28 mouse cellular contexts compared by ENCODE assay signal in the genomic region with DNA sequence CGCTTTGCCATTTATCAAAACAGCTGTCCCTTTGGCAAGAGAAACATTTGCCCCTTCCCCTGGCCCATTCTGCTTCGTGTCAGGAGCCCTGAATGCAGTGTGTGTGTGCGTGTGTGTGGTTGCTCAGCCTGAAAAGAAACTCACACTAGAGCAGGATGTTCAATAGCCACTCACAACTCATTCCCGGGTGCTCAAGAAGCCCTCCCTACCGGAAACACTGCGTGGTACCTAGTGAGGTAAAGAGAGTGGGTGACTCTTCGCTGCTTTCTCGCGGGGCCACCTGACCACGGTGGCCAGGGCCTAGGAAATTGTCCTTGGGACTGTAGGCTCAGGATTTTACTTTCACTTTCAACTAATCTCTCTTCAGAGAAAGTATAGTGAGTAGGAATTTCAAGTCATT. TPM values are rescaled to one million over a fixed set of nuclear protein-coding genes. Genes with fewer than 3 reads are reported as not detected.
A peak's percentile ranks its signal among the peaks of the same experiment; 100 is the strongest.
DNase-seq lines count a peak whose midpoint lies in the region; ATAC-seq lines count a peak whose summit lies in the region.
"Had no signal": no experiment of that assay in that cellular context is flagged by ENCODE, and none has a peak within 500 bp of the region (broad histone marks: within the 10 kb centered on the region; RNA-seq: fewer than 3 reads in every experiment).

No protein-coding gene starts in this region.

- no peaks in the 10 kb centered on the region for H3K4me1 ChIP-seq in liver, embryonic 16.5 days (ENCODE audit: control insufficient read depth, low read depth, low read length)
- H3K4me1 ChIP-seq in forebrain, embryonic 10.5 days: no peaks in the 10 kb centered on the region
- H3K4me1 ChIP-seq: forebrain, embryonic 15.5 days; heart, embryonic 15.5 days; limb, embryonic 12.5 days; midbrain, embryonic 10.5 days had no signal

- WGBS in liver, embryonic 16.5 days (ENCODE audit: insufficient replicate concordance): 58% methylated on average over 10 of the region's 10 CpGs
- 83% methylated on average over 10 of the region's 10 CpGs for WGBS in forebrain, embryonic 10.5 days

- no peak overlapping the region for H3K4me3 ChIP-seq in liver, embryonic 16.5 days (ENCODE audit: low read depth, low read length)
- no peak overlapping the region for H3K4me3 ChIP-seq in forebrain, embryonic 10.5 days
- H3K4me3 ChIP-seq: erythroblast, embryonic 14.5 days; forebrain, embryonic 15.5 days; heart, embryonic 15.5 days; limb, embryonic 12.5 days; midbrain, embryonic 10.5 days had no signal

- no peak overlapping the region for H3K9ac ChIP-seq in liver, embryonic 16.5 days (ENCODE audit: low read depth, low read length)
- H3K9ac ChIP-seq: forebrain, embryonic 15.5 days; heart, embryonic 15.5 days; limb, embryonic 12.5 days had no signal

- no peaks in the 10 kb centered on the region for H3K36me3 ChIP-seq in liver, embryonic 16.5 days (ENCODE audit: control insufficient read depth, insufficient read depth)
- peaks cover 4% of the 10 kb centered on the region; the same call in 1 of the 2 replicates for H3K36me3 ChIP-seq in forebrain, embryonic 10.5 days (replicated peaks)
- H3K36me3 ChIP-seq: forebrain, embryonic 15.5 days; heart, embryonic 15.5 days; limb, embryonic 12.5 days; midbrain, embryonic 10.5 days had no signal

- peak overlapping the region; percentile 17; the same call in 1 of the 2 replicates for H3K4me2 ChIP-seq in liver, embryonic 16.5 days (ENCODE audit: low read depth, low read length)
- H3K4me2 ChIP-seq: forebrain, embryonic 15.5 days; heart, embryonic 15.5 days; limb, embryonic 12.5 days had no signal

- H3K9me3 ChIP-seq in liver, embryonic 16.5 days (replicated peaks; ENCODE audit: control insufficient read depth, low read length): no peaks in the 10 kb centered on the region
- H3K9me3 ChIP-seq in forebrain, embryonic 10.5 days: no peaks in the 10 kb centered on the region
- H3K9me3 ChIP-seq: forebrain, embryonic 15.5 days; heart, embryonic 15.5 days; limb, embryonic 12.5 days; midbrain, embryonic 10.5 days had no signal

- no peak overlapping the region for H3K27ac ChIP-seq in liver, embryonic 16.5 days (ENCODE audit: low read length)
- no peak overlapping the region for H3K27ac ChIP-seq in forebrain, embryonic 10.5 days
- H3K27ac ChIP-seq: forebrain, embryonic 15.5 days; heart, embryonic 15.5 days; kidney, postnatal 0 days; limb, embryonic 12.5 days; midbrain, embryonic 10.5 days; stomach, postnatal 0 days had no signal

- H3K27me3 ChIP-seq in liver, embryonic 16.5 days (ENCODE audit: control insufficient read depth, insufficient read depth, low read depth, low read length): no peaks in the 10 kb centered on the region
- H3K27me3 ChIP-seq in forebrain, embryonic 10.5 days (ENCODE audit: poor library complexity, severe bottlenecking): peaks cover 5% of the 10 kb centered on the region
- H3K27me3 ChIP-seq: CH12.LX; forebrain, embryonic 15.5 days; heart, embryonic 15.5 days; limb, embryonic 12.5 days had no signal

- DNase-seq in liver (no peak), 3T3-L1 (ENCODE audit: low read depth, low spot score) (peak; percentile 3)
- DNase-seq in CD4-positive helper T cell, adult 2 months (ENCODE audit: low read depth, low spot score): peak; percentile 19
- DNase-seq in induced T-regulatory cell, adult 2 months (ENCODE audit: low read depth): peak; percentile 16
- no peak for DNase-seq in forebrain, embryonic 10.5 days (ENCODE audit: extremely low spot score, low spot score)
- DNase-seq in right cerebral cortex, postnatal 25 days: no peak
- DNase-seq: cerebellum, adult 9-10 months; gastrocnemius, postnatal 25 days; heart, postnatal 4 days; kidney, adult 18-20 months; lung, adult 18-20 months; lung, postnatal 36 days; retina, postnatal 1 day; right cerebral cortex, postnatal 4 days had no signal

- no peak for ATAC-seq in liver, embryonic 16.5 days (ENCODE audit: low read depth)
- ATAC-seq: forebrain, embryonic 15.5 days; hindbrain, embryonic 16.5 days had no signal

RNA-seq across cellular contexts. Expression of gene Akap14, which starts 7.5 kb away (rescaled TPM):
- 0.05 TPM in 1 of 2 replicates, not detected in the other for polyA plus RNA-seq in liver, embryonic 16.5 days (2015; fragmentation: Nextera tagmentation; extraction: Ambion mirVana)
- 0.09 and 0.17 TPM in 2 replicates for polyA plus RNA-seq in forebrain, embryonic 10.5 days (2016; fragmentation: Nextera tagmentation; extraction: Ambion mirVana)
- polyA plus RNA-seq: embryonic facial prominence, embryonic 11.5 days; erythroblast, embryonic 14.5 days; kidney, postnatal 0 days; limb, embryonic 12.5 days; stomach, postnatal 0 days had no signal

RNA-seq across cellular contexts. Expression of gene Ndufa1, which starts 29.8 kb away (rescaled TPM):
- polyA plus RNA-seq in liver, embryonic 16.5 days (2015; fragmentation: Nextera tagmentation; extraction: Ambion mirVana): 213 and 241 TPM in 2 replicates
- polyA plus RNA-seq in forebrain, embryonic 10.5 days (2016; fragmentation: Nextera tagmentation; extraction: Ambion mirVana): 376 and 385 TPM in 2 replicates

RNA-seq across cellular contexts. Expression of gene Rnf113a1, which starts 29.9 kb away (rescaled TPM):
- 2.2 and 2.4 TPM in 2 replicates for polyA plus RNA-seq in liver, embryonic 16.5 days (2015; fragmentation: Nextera tagmentation; extraction: Ambion mirVana)
- 11.2 and 12.9 TPM in 2 replicates for polyA plus RNA-seq in forebrain, embryonic 10.5 days (2016; fragmentation: Nextera tagmentation; extraction: Ambion mirVana)

RNA-seq across cellular contexts. Expression of gene Nkap, which starts 34.6 kb away (rescaled TPM):
- 5.1 and 5.4 TPM in 2 replicates for polyA plus RNA-seq in liver, embryonic 16.5 days (2015; fragmentation: Nextera tagmentation; extraction: Ambion mirVana)
- 19.6 and 21.2 TPM in 2 replicates for polyA plus RNA-seq in forebrain, embryonic 10.5 days (2016; fragmentation: Nextera tagmentation; extraction: Ambion mirVana)

RNA-seq across cellular contexts. Expression of gene Gm9, which starts 49.7 kb away (rescaled TPM):
- not detected in 2 replicates for polyA plus RNA-seq in liver, embryonic 16.5 days (2015; fragmentation: Nextera tagmentation; extraction: Ambion mirVana)
- polyA plus RNA-seq in forebrain, embryonic 10.5 days (2016; fragmentation: Nextera tagmentation; extraction: Ambion mirVana): not detected in 2 replicates
- polyA plus RNA-seq: cortical plate, adult 2 months; embryonic facial prominence, embryonic 11.5 days; erythroblast, embryonic 14.5 days; forebrain, embryonic 15.5 days; heart, embryonic 15.5 days; hindbrain, embryonic 16.5 days; kidney, postnatal 0 days; limb, embryonic 12.5 days; midbrain, embryonic 10.5 days; midbrain, postnatal 0 days; neural tube, embryonic 11.5 days; stomach, postnatal 0 days had no signal

Comparison
In these comparisons a context has a peak if more than half of its experiments do, and no peak if none do; other contexts are left out.
1. DNase-seq: peak in 3T3-L1 (single experiment), CD4-positive helper T cell, adult 2 months (single experiment) and induced T-regulatory cell, adult 2 months (single experiment); none in liver (single experiment), forebrain, embryonic 10.5 days (single experiment) and right cerebral cortex, postnatal 25 days (single experiment).